Mouse (Mus musculus): ENCODE results near the gene Lingo1.

DNA sequence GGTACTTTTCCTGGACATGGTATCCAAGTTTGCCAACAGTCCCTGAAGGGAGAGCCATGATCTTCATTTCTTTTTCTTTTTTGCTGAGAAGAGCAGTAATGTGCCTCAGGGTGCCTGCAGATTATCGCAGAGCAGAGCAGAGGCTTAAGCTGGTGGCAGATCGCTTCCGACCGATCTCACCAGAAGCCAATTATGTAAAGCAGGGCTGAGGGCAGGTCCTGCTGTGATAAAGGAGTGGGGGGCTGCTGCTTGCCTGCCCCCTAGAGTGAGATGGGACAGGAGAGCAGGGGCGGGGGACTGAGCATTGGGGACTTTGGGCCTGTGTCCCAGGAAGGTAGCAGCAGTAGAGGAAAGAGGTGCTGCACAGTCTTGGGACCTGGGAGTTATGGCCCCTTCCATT, 186.8 kb downstream of the Lingo1 start:
- no peak for TF ChIP-seq CTCF (IDR thresholded peaks at IDR 0.05; ENCODE audit: low read depth, low read length)
- TF ChIP-seq POLR2AphosphoS5 (IDR thresholded peaks at IDR 0.05; ENCODE audit: insufficient replicate concordance, low read depth, low read length), result no peak

All from G1E (cell line).